Mouse (Mus musculus) heart, embryonic 15.5 days (tissue): ENCODE results near the gene Afdn. TPM values are rescaled to one million over a fixed set of nuclear protein-coding genes. Genes with fewer than 3 reads are reported as not detected.
"Not testable (repeated sequence)": the region's sequence is repeated elsewhere in the genome, so short reads cannot be mapped to it uniquely, and the experiment has no call there.

Experiments used
- ATAC-seq: fragments of 200-750 bp; cut with Nextera tagmentation; replicated peaks from 2 replicates; pipeline ENCODE4 v1.8.0; 2017; ENCODE audit warnings: low read depth, moderate TSS enrichment; ENCODE audit not compliant: insufficient number of reproducible peaks, insufficient read depth, low FRiP score
- H3K27ac ChIP-seq: fragments of 300-500 bp; sonication (generic); 2 replicates; pipeline ENCODE4 v1.5.1; 2015; ENCODE audit warnings: mild to moderate bottlenecking, inconsistent platforms
- H3K27me3 ChIP-seq: fragments of 300-500 bp; sonication (generic); 2 replicates; pipeline ENCODE4 v1.6.1; 2015; ENCODE audit warnings: inconsistent platforms
- H3K36me3 ChIP-seq: fragments of 300-500 bp; sonication (generic); 2 replicates; pipeline ENCODE4 v1.6.1; 2015; ENCODE audit warnings: mild to moderate bottlenecking, inconsistent platforms
- H3K4me1 ChIP-seq: fragments of 300-500 bp; sonication (generic); replicated peaks from 2 replicates; pipeline ENCODE4 v1.6.1; 2015; ENCODE audit warnings: inconsistent platforms
- H3K4me2 ChIP-seq: fragments of 300-500 bp; sonication (generic); 2 replicates; pipeline ENCODE4 v1.6.1; 2015; ENCODE audit warnings: inconsistent platforms, mild to moderate bottlenecking, moderate library complexity
- H3K4me3 ChIP-seq: fragments of 300-500 bp; sonication (generic); 2 replicates; pipeline ENCODE4 v1.5.1; 2015; ENCODE audit warnings: mild to moderate bottlenecking, inconsistent platforms
- H3K9ac ChIP-seq: fragments of 300-500 bp; sonication (generic); 2 replicates; pipeline ENCODE4 v1.6.1; 2015; ENCODE audit warnings: mild to moderate bottlenecking, inconsistent platforms
- H3K9me3 ChIP-seq: fragments of 300-500 bp; sonication (generic); replicated peaks from 2 replicates; pipeline ENCODE4 v1.6.1; 2016; ENCODE audit warnings: inconsistent platforms
- WGBS: fragments of 180-500 bp; shearing (Covaris S2); methylation state at CpG from one replicate; pipeline ENCODE4 v1.1.7; 2015; ENCODE audit warnings: mixed read lengths; 5-methylcytosine and 5-hydroxymethylcytosine counted together
- polyA plus RNA-seq: library from polyadenylated mRNA; unstranded; fragments of >200 nt; fragmentation: Nextera tagmentation; extraction: Ambion mirVana; gene quantifications from 2 replicates; pipeline ENCODE4 v1.2.1, GENCODE M21; 2015

The Afdn gene
- polyA plus RNA-seq, 1 experiment from 2014 or later = 68.7 TPM

DNA sequence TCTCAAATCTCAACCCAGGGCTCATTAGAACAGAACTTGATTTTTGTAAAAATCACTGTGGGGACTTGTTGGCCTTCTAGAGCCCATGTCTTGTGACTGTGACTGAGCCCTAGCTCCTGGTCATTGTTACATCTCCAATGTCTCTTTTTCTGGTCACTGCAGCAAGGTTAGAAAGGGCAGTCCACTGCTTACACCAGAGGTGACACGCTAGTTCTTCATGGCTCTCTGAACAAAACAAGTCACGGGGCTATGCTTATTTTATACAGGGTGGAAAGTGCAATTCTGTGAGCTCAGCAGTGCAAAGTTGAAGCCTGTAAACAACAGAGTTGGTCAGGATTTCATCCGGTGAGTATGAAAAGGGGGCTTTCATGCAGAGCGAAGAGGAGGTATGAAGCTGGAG is 6.4 kb upstream of the Afdn start:
- no peak overlapping the region for H3K4me2 ChIP-seq
- 83% methylated on average over 4 of the region's 4 CpGs for WGBS
- H3K36me3 ChIP-seq = no peaks in the 10 kb centered on the region
- H3K27ac ChIP-seq = no peak overlapping the region
- no peak for ATAC-seq
- H3K27me3 ChIP-seq = no peaks in the 10 kb centered on the region
- H3K4me3 ChIP-seq = no peak overlapping the region
- no peak overlapping the region for H3K9ac ChIP-seq
- peaks cover 6% of the 10 kb centered on the region for H3K4me1 ChIP-seq
- no peaks in the 10 kb centered on the region for H3K9me3 ChIP-seq

DNA sequence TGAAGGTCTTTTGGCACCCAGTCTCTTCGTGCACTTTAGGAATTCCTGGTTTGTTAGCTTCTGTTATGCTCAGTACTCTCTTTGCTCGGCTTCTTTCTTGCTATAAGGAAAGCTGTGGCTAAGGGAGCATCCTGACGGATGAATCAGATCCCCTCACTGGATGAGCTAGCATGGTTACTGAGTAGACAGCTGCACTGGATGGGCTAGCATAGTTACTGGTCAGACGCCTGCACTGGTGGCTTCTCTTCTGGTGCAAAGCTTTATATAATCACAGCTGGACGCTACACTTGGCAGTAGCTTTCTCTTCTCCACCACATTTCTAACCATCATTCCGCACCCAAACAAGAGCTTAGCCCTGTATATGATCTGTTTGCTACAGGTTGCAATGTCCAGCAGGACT is 5.4 kb upstream of the Afdn start:
- Histone ChIP-seq H3K4me2 (no peak overlapping the region), H3K4me3 (no peak overlapping the region), H3K9me3 (no peaks in the 10 kb centered on the region), H3K36me3 (no peaks in the 10 kb centered on the region), H3K27me3 (no peaks in the 10 kb centered on the region), H3K9ac (no peak overlapping the region), H3K27ac (no peak overlapping the region), H3K4me1 (peaks cover 10% of the 10 kb centered on the region)
- WGBS = 70% methylated on average over 6 of the region's 6 CpGs
- ATAC-seq = no peak

DNA sequence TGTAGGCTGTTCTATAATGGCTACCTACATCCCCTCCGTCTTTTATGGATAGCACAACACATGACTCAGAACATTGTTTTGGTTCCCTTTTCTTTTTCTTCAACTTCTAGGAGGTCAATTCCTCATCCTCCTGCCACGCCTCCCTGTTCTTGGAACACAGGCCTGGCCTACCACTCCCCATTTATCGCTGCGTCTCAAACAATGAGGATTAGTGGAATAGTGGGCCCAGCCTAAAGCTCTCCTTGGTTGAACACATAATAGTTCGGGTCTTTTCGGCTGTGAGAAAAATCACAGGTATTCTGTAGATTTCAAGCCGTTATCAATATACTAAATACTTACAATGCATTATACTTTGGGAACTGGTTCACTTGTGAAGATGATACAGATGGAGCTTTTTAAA is 1.8 kb upstream of the Afdn start:
- H3K4me2 ChIP-seq = peak overlapping the region; percentile 94
- peak overlapping the region; percentile 97 for H3K4me3 ChIP-seq
- peaks cover 21% of the 10 kb centered on the region for H3K4me1 ChIP-seq
- H3K9me3 ChIP-seq = no peaks in the 10 kb centered on the region
- H3K27me3 ChIP-seq = no peaks in the 10 kb centered on the region
- peak overlapping the region; percentile 91; the same call in 1 of the 2 replicates for H3K9ac ChIP-seq
- peak overlapping the region; percentile 96 for H3K27ac ChIP-seq
- H3K36me3 ChIP-seq = no peaks in the 10 kb centered on the region
- WGBS = 81% methylated on average over 7 of the region's 7 CpGs
- ATAC-seq = no peak

DNA sequence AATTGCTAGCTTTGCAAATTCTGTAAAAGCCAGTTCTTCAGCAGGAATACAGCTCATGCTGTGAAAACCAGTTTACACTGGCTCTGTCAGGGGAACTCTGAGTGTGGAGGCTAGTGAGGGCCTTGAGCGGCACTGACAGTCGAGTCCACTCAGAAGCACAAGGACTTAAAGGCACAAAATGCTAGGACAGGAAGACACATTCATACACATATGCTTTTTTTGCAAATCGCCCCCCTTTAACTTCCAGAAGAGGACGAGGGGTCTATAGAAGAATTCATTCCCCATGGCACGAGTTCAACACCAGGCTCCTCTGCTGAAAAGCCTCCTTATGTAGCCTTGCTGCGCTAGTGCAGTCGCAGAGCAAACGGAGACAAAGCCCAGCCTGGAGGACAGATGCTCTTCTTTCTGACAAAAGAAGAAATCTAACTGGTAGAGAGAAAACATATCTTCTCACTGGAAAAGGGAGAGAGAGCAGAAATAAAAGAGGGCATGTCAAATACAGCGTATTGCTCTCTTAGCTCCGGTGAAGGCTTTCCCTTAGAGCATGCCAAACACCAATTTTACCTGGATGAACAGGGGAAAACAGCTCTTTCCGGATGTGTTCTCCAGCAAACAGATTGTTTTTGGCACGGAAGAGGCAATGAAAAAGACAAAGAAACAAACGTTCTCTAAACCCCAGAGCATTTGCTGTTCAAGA is 1.0 kb upstream of the Afdn start:
- Histone ChIP-seq H3K27ac (peak overlapping the region; percentile 96), H3K36me3 (no peaks in the 10 kb centered on the region), H3K9me3 (no peaks in the 10 kb centered on the region), H3K9ac (peak overlapping the region; percentile 91), H3K4me3 (peak overlapping the region; percentile 97), H3K4me1 (peaks cover 26% of the 10 kb centered on the region), H3K4me2 (peak overlapping the region; percentile 94), H3K27me3 (no peaks in the 10 kb centered on the region)
- WGBS = 9% methylated on average over 13 of the region's 13 CpGs
- ATAC-seq = no peak

DNA sequence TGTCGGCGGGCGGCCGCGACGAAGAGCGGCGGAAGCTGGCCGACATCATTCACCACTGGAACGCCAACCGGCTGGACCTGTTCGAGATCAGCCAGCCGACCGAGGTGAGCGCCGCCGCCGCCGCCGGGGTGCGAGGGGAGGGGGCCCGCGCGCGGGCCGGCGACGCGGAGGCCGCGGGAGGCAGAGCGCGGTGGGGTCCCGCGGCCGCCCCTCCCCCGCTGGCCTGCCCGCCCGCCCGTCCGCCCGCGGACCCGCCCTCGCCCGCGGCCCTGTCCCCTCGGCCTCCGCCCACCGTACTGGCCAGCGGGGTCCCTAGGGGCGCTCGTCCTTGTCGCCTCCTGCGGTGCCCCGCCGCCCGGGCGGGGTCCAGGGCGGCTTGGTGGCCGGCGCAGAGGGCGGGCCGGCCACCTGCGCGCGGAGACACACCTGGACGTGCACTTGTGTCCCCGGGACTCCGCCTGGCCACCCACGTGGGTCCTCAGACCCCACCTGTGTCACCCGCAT is 388 bp downstream of the Afdn start:
- H3K9ac ChIP-seq = peak overlapping the region; percentile 91
- H3K4me3 ChIP-seq = peak overlapping the region; percentile 97
- no peaks in the 10 kb centered on the region for H3K36me3 ChIP-seq
- H3K4me1 ChIP-seq = peaks cover 35% of the 10 kb centered on the region
- peak; percentile 55 for ATAC-seq
- H3K27me3 ChIP-seq = no peaks in the 10 kb centered on the region
- no peaks in the 10 kb centered on the region for H3K9me3 ChIP-seq
- peak overlapping the region; percentile 96 for H3K27ac ChIP-seq
- WGBS = under 1% methylated on average over 39 of the region's 72 CpGs
- H3K4me2 ChIP-seq = peak overlapping the region; percentile 94

DNA sequence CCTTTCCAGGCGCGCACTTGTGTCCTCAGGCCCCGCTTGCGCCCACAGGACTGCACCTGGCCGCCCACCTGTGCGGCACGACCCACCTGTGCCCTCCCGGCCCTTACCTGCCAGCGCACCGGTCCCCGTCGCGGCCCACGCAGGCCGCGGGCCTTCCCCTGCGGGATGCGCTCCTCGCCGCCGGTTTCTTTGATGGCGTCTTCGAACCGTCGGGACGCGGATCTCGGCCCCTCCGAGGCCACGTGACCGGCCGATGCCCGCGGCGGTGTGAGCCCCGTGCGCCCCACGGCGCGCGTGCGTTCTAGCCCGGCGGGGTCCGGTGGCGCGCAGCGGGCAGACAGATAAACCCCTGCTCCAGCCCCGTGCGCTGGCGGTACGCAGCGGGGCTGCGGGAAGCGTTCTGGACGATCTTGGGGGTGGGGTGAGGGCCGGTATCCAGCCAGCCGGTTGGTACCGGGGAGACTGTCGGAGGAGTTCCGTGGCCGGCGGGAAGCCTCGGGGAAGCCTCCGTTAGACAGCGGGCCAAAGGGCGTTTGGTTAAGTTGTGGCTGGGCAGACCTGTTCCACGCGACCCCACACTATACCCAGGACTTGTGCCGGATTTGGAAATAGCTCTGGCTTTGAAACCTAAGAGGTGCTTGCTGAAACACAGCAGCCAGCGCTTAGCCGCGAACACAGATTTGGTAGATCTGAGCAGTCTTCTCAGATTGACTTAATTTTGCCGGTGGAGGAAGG is 1.0 kb downstream of the Afdn start, which contains the start of gene Tcte2:
Gene Tcte2, minus strand, starts transcription at position 647 of the 735 bp plus-strand sequence.
- Histone ChIP-seq H3K27me3 (no peaks in the 10 kb centered on the region), H3K9ac (peak within 1 kb of the TSS; percentile 91), H3K4me1 (peaks cover 36% of the 10 kb centered on the region), H3K9me3 (no peaks in the 10 kb centered on the region), H3K36me3 (no peaks in the 10 kb centered on the region), H3K4me3 (peak within 1 kb of the TSS; percentile 97), H3K27ac (peak within 1 kb of the TSS; percentile 96), H3K4me2 (peak within 1 kb of the TSS; percentile 94)
- ATAC-seq = 0 out of 2 replicates have a peak, but pooled peaks have one; percentile 11
- under 1% methylated on average over 74 of the region's 74 CpGs for WGBS

DNA sequence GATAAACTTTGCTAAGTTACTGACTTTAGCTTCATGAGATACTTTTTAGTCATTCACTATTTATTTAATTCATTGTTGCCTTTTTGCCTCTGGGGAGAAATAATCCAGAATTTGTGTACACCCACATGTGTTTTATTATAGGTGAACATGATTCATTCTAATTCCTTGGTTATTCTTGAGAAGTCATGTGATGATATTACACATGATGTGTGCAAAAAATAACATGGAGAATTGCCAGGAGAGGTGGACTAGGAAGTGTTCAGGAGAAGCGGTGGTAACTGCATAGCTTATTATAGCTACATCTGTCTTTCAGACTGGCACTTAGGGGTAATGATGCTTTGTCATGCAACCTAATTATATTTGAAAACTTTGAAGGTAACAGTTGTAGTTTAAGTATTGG is 3.5 kb downstream of the Afdn start:
- 43% methylated on average over 1 of the region's 1 CpGs for WGBS
- no peak overlapping the region for H3K9ac ChIP-seq
- H3K9me3 ChIP-seq = no peaks in the 10 kb centered on the region
- H3K4me1 ChIP-seq = peaks cover 34% of the 10 kb centered on the region
- no peak overlapping the region for H3K27ac ChIP-seq
- no peak for ATAC-seq
- H3K36me3 ChIP-seq = no peaks in the 10 kb centered on the region
- H3K4me3 ChIP-seq = no peak overlapping the region
- no peaks in the 10 kb centered on the region for H3K27me3 ChIP-seq
- no peak overlapping the region for H3K4me2 ChIP-seq

DNA sequence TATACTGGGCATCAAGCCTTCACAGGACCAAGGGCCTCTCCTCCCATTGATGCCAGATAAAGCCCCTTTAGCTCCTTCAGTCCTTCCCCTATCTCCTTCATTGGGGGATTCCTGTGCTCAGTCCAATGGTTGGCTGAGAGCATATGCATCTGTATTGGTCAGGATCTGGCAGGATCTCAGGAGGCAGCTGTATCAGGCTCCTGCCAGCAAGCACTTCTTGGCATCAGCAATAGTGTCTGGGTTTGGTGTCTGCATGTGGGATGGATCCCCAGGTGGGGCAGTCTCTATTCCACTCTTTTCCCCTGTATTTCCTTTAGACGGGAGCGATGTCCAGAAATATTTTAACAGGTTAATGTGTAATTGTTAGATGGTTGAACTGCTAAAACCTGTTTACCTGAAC is 4.6 kb downstream of the Afdn start:
- H3K4me2 ChIP-seq, H3K36me3 ChIP-seq, H3K9me3 ChIP-seq, H3K27me3 ChIP-seq, H3K9ac ChIP-seq, ATAC-seq, H3K27ac ChIP-seq, H3K4me3 ChIP-seq: not testable (repeated sequence)
- peaks cover 28% of the 10 kb centered on the region for H3K4me1 ChIP-seq
- WGBS = 79% methylated on average over 2 of the region's 2 CpGs

DNA sequence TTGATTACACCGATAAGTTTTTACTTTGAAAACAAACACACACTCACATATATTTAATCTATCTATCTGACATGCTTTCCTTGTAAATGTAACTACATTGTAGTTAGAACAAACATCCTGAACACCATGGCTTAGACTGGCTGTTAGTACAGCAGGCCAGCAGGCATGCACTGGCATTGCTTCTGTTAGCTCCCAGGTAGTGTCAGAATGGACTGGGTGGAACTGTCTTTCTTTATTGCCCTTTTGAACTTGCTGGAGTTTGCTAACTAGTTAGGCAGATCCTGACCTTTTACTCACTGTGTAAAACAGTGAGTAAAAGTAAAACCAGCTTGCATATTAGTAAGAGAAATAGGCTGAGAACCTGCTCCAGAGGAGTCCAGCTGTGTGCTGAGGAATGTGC is 8.2 kb downstream of the Afdn start:
- H3K27ac ChIP-seq = no peak overlapping the region
- no peaks in the 10 kb centered on the region for H3K36me3 ChIP-seq
- H3K9me3 ChIP-seq = no peaks in the 10 kb centered on the region
- H3K9ac ChIP-seq = no peak overlapping the region
- H3K4me2 ChIP-seq = no peak overlapping the region
- no peak for ATAC-seq
- H3K27me3 ChIP-seq = no peaks in the 10 kb centered on the region
- 85% methylated on average over 1 of the region's 1 CpGs for WGBS
- H3K4me3 ChIP-seq = no peak overlapping the region
- peaks cover 17% of the 10 kb centered on the region for H3K4me1 ChIP-seq

DNA sequence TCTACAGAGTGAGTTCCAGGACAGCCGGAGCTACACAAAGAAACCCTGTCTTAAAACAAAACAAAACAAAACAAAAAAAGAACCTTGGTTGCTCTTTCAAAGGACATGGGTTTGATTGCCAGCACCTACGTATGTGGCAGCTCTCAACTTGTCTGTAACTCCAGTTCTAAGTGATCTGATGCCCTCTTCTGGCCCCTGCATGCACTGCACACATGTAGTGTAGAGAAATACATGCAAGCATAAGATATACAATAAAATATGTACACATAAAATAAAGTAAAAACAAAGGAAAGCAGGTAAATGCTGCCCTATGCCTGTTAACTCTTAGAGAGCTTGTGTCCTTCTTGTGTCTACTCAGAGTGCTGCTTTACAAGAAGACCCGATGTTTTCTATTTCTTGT is 8.9 kb downstream of the Afdn start:
- ATAC-seq = no peak
- WGBS = 93% methylated on average over 3 of the region's 3 CpGs
- H3K4me3 ChIP-seq = no peak overlapping the region

DNA sequence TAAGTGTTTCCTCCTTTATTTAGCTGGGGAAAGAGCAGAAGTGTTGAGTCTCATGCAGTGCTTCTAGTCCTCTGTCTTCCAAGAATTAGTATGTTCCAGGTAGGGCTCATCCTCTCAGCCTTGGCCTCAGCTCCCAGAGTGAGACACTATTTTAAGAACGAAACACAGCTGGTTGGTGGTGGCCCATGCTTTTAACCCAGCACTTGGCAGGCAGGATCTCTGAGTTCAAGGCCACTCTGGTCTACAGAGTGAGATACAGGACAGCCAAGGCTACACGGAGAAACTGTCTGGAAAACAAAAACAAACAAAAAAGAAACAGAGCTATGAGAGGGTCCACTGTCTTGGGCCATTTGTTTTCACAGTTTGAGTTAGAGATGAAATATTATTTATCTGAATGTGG is 17.3 kb downstream of the Afdn start:
- no peaks in the 10 kb centered on the region for H3K27me3 ChIP-seq
- H3K4me1 ChIP-seq = 0 out of 2 replicates have a peak, but pooled peaks cover 3% of the 10 kb centered on the region
- no peak for ATAC-seq
- H3K27ac ChIP-seq = no peak overlapping the region
- H3K9me3 ChIP-seq = no peaks in the 10 kb centered on the region
- H3K9ac ChIP-seq = no peak overlapping the region
- no peak overlapping the region for H3K4me2 ChIP-seq
- WGBS = 51% methylated on average over 2 of the region's 2 CpGs
- H3K36me3 ChIP-seq = no peaks in the 10 kb centered on the region
- H3K4me3 ChIP-seq = no peak overlapping the region

More for the DNA sequence above, 8.9 kb downstream of the Afdn start:
- no peak overlapping the region for H3K4me2 ChIP-seq
- no peaks in the 10 kb centered on the region for H3K9me3 ChIP-seq
- no peaks in the 10 kb centered on the region for H3K36me3 ChIP-seq
- H3K27ac ChIP-seq = no peak overlapping the region
- no peaks in the 10 kb centered on the region for H3K27me3 ChIP-seq
- peaks cover 13% of the 10 kb centered on the region for H3K4me1 ChIP-seq
- no peak overlapping the region for H3K9ac ChIP-seq
